Mouse (Mus musculus) cortical plate, adult 2 months (tissue): ENCODE data around the gene Plpp1.

Experiments used
- CTCF ChIP-seq: fragments of 200-500 bp; IDR thresholded peaks from 2 replicates; pipeline ENCODE4 v1.5.1; 2011; ENCODE audit warnings: mild to moderate bottlenecking, control low read depth, low read length; ENCODE audit not compliant: insufficient read depth; ENCODE audit errors: extremely low read depth
- POLR2A ChIP-seq: fragments of 200-500 bp; IDR thresholded peaks from 2 replicates; pipeline ENCODE4 v1.6.1; 2011; ENCODE audit warnings: mild to moderate bottlenecking, low read length, control low read depth; ENCODE audit not compliant: insufficient read depth; ENCODE audit errors: extremely low read depth

- TF ChIP-seq CTCF (no peak), POLR2A (no peak)
These were observed 71.1 kb downstream of the Plpp1 start for GRCm38 (mm10) chr13:112871500-112872266.
